Mouse (Mus musculus): ENCODE measurements around the gene Card9.
"Not testable (repeated sequence)": the region's sequence is repeated elsewhere in the genome, so short reads cannot be mapped to it uniquely, and the experiment has no call there.

Card9 gene

DNA sequence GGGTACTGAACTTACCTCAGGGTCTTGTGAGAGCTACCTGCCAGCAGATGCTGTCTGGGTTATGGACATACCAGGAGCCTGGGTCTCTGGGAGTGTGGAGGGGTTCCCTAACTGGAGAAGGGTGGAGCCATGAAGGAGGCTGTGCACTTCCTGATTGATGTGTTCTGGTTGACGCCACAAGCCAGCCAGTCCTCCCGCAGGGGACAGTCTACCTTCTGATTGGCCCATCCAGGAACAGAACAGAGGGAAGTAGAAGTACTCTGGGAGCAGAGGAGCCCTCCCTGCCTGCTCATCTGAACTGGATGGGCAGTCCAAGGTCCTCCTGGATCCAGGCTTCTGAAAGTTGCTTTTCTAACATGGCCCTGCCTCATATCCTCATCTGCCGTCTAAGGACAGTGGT is at the start of gene Card9:
Gene Card9, minus strand, starts transcription at position 147 of the 400 bp plus-strand sequence.
- no peak for DNase-seq (ENCODE audit: low read depth)

DNA sequence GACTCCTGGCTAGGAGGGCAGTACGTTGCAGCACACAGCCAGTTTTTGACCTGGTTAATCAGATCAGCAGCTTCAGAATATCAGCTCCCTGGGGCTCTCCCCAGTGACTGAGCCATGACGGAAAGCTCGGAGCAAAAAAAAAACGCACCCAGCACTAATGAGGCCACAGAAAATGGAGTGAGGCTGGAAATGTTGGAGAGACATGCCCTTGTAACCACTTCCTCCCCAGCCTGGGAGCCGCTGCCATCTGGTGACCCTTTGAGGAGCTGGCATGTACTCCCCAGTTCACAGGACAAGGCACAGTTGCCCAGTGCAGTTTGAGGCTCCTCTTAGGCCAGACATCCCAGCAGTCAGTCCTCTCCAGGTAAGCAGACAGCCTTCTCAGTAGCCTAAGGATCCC is 49.4 kb upstream of the Card9 start:
- no peak for DNase-seq (ENCODE audit: low read depth)

DNA sequence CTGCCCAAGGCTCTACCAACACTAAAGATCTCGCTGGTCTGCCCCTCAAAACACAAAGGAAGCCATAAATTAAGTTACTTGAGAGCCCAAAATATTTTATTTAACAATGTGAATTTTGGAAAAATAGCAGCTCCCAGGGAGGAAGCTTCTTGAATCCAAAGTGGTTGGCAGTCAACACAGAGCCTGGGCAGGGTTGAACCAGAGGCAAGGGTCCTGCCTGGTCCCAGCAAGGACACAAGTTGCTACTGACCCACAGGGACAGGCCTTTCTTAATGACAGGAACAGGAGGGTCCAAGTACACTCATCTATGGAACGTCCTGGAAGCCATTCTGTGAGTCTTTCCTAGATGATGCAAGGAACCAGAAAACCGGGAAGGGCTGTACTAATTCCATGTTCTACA is 48.6 kb upstream of the Card9 start:
- no peak for DNase-seq (ENCODE audit: low read depth)

DNA sequence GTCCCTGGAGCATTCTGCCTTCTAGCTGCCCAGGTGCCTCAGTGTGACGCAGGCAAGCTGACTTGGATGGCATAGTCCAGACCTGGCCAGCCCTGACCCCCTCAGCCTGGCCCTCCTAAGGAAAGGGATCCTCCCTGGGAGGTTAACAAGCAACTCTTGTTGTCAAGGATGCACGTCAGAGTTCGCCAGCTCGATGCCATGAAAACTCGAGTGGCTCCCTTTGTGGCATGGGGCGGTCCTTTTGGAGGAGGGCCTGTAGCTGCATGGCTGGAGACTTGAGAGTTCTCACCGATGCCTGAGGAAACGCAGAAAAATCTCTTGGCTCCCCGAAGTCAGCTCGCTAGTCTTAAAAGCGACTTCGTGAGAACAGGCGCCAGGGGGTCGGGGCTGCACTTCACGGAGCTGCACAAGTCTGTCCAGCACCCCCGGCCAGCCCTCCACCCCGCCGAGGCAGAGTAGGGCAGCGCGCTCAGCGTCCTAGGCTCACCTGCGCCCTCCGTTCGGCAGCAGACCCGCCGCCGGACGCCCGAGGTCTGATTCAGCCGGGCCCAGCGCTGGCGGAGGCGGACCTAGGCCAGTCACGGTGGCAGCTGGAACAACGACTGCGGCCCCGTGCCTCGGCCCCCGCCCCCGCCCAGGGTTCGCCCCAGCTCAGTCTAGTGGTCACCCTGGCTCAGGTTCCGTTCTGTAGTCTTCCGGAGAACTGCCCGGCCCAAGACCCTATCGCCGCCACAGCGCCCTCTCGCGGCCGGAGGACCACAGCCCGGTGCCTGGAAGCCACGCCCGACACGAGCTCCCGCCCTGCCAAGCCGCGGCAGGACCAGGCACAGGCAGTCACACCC is 48.0 kb upstream of the Card9 start, which contains the start of gene Inpp5e:
Gene Inpp5e, minus strand, starts transcription at position 689 of the 842 bp plus-strand sequence.
- DNase-seq (ENCODE audit: low read depth): peak; percentile 94

DNA sequence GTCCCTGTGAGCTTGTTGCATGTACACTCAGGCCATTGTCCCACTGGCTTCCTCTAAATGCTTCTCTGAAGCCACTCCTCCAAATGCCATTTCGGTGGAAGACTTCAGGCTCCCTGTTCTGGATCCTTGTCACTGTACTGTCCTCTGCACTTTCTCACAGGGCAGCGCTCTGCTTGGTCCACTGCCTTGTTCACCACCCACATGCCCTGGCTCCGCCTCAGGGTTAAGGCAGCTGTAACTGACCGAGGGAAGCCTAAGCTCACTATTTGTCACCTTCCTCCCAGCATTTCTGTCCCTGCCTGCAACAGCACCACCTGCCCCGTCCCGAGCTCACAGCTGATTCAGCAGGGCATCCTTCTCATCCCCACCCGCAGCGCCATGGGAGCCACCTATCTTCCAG is 42.6 kb upstream of the Card9 start:
- no peak for DNase-seq (ENCODE audit: low read depth)

DNA sequence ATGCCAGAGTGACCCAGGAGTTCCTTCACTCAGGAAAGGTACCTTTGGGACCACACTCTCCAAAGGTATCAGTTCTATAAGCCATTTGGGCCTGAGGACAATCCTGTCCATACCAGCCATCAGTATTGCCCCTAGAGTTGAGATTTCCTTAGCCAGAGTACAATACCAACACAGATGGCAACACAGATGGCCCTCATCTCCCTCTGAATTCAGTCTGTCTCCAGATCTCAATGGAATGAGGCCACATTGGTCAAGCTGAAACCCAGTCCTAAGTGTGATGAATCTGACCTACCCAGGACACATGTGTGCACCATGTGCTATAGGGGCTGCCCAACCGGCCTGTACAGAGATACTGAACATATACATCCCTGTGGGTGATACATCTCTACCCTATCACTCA is 41.5 kb upstream of the Card9 start:
- DNase-seq (ENCODE audit: low read depth): no peak

DNA sequence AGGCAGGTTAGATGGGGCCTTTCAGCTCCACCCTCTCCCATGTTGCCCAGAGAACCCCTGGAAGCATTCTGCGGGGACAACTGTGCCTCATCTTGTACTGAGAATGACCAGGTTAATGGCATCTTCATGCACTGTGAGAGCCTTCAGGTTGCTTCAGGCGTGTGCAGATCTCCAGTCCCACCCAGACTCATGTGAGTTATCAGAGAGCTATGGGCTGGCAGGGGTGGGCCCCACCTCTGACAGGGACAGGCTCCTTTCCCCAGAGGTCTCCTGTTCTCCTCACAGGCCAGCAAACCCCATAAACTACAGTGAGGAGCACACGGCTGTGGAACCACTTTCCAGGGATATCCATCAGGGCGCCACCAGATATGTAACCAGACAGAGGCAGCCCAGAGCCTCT is 40.3 kb upstream of the Card9 start:
- no peak for DNase-seq (ENCODE audit: low read depth)

DNA sequence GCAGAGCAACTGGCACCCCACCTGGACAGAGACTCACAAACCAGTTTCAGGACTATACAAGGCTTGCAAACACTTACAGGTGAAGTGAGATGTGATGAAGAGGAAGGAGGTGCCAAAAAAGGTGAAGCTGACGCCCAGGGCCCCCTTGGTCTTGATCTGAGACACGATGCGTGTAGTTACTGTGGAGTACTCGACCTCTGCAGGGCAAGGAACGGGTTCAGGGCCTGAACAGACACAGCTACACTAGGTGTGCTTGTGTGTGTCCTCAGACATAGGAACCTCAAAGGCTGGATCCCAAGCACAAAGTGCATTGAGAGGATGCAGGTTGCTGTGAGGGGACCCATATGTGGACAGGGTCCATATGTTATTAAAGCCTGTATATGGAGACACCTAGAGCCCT is 39.6 kb upstream of the Card9 start:
- DNase-seq (ENCODE audit: low read depth): no peak

DNA sequence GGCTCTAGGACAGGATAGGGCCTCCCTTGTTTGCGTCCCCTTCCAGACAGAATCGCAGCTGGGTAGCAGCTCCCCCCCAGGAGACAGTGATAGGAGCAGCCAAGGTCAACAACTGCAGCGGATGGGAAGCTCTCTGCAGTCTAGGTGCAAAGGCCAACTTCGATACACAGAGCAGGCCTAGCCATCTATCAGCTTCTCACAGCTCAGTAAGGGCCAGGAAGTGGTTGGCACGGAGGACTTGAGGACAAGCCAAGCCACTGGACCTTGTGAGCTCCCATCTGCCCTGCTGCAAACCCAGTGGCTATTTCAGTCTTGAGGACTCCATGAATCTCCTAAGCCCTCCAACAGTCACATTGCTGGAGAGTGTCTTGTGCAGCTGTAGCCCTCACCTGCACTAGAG is 38.9 kb upstream of the Card9 start:
- no peak for DNase-seq (ENCODE audit: low read depth)

DNA sequence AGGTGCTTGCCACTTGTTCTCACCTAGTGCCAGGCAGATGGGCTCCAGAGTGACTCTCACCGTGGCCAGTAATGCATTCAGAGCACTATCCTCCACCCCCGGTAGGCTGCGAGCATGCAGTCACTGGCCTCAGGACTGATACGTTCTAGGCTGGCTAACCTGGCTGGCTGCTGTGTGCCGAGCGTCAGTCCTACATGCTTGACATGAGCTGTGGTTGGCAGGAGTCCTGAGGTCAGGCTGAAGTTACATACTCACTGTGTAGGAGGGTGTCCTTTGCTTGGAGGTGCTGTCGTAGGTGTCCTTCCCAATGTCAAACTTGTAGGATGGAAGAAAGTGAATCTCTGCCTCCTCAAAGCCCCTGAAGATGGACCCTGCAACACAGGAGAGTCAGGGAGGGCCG is 38.3 kb upstream of the Card9 start:
- no peak for DNase-seq (ENCODE audit: low read depth)

DNA sequence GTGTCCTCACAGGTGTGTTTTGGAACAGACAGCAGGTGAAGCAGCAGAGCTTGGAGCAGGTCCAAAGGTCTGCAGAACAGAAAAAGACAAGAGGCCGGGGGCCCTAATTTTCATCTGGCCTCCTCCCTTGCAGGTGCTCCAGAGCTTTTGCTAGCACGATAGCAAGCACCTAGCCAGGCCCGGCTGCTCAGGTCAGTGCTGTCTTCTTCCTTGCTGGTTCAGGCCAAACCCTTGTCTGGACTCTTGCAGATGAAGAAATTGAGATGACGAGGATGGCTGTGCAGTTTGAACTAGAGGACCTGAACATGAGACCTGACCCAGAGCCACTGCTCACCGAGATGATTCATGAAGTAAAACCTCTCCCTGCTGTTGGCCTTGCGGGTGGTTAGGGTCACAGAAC is 30.9 kb upstream of the Card9 start:
- DNase-seq (ENCODE audit: low read depth): no peak

DNA sequence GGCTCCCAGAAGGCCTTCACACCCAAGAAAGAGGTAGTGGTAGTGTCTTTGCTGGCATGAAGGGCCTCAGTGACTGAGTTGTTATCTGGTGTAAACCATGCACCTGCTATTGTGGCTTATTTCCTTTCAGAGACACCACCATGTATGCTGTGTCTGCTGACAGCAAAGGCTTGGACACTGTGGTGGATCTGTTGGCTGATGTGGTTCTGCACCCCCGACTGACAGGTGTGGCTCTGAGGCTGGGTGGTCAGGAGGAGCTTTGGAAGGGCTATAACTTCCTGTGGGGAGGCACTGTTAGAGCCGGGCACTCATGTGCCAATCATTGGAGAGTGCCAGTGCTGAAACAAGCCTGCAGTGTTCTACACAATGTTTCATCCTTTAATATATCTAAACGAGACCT is 30.2 kb upstream of the Card9 start:
- DNase-seq (ENCODE audit: low read depth): no peak

DNA sequence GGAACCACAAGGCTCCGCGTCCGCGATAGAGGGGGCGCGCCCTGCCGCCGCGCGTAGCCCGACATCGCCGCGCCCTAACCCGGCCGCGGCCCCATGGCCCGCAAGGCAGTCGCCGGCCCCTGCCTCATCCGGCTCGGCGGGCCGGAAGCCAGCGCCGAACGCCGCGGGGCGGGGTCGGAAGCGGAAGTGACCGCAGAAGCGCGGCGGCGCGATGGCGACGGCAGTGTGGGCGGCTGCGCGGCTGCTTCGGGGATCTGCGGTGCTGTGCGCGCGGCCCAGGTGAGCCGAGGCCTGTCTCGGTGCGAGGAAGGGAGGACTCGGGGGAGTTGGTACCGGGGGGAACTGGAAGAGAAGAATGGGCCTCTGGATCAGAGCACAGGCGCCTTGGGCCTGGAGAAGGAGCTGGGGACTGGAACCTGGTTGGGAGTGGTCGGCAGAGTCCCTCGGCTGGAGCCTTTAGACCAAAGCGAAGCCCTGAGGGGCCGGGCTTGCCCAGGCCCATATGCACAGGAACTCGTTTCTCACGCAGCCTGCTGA is 28.5 kb upstream of the Card9 start, which contains the start of the genes Entr1 and Pmpca:
Gene Entr1, minus strand, starts transcription at position 163 of the 537 bp plus-strand sequence.
Gene Pmpca, plus strand, starts transcription at position 186 of the 537 bp plus-strand sequence.
- peak; percentile 90 for DNase-seq (ENCODE audit: low read depth)

DNA sequence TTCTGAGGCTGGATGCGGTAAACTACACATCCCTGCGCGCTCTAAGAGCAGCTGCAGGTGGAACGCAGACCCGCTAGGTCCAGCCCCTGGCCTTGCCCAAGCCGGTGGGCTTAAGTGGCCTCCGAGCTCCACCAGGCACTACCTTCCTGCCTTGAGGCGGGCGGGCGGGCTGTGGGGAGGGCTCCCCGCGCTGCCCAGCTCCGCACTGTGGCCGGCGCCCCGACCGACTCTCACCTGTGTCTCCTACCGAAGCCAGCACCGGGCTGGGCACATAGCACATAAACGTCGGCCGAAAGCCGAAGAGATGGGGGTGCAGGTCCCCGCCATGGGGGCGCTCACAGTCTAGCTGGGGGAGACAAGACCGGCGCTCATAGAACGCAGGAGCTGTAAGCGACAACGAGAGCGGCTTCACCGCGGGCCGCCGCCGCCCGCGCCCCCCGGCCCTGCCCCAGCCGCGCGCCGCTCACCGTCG is 28.0 kb upstream of the Card9 start:
- DNase-seq (ENCODE audit: low read depth): no peak

DNA sequence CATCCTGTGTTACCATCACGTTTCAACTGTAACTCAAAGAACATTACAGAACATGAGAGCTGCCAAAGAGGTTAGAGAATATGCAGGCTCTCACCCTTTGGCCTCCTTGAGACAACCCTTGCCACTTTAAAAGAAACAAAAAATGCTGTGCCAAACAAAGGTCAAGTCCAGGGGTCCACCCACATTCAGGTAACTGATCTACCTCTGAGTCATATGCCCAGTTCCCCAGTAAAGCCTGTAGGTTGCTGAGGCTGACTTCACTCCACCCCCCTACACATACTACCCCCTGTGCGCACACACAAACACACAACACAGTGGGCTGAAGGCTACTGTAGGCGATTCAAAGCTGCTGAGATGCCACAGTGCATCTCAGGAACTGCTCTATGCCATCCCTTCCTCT is 27.0 kb upstream of the Card9 start:
- DNase-seq (ENCODE audit: low read depth): no peak

DNA sequence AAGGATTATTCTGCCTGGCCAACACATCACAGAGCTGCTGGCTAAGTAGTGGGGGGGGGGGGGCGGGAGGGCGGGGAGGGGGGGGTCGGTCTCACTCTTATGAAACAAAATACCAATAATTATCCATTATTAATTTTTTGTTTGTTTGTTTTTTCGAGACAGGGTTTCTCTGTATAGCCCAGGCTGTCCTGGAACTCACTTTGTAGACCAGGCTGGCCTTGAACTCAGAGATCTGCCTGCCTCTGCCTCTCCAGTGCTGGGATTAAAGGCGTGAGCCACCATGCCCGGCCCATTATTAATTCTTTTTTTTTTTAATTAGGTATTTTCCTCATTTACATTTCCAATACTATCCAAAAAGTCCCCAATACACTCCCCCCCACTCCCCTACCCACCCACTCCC is 20.2 kb upstream of the Card9 start:
- DNase-seq (ENCODE audit: low read depth): not testable (repeated sequence)

DNA sequence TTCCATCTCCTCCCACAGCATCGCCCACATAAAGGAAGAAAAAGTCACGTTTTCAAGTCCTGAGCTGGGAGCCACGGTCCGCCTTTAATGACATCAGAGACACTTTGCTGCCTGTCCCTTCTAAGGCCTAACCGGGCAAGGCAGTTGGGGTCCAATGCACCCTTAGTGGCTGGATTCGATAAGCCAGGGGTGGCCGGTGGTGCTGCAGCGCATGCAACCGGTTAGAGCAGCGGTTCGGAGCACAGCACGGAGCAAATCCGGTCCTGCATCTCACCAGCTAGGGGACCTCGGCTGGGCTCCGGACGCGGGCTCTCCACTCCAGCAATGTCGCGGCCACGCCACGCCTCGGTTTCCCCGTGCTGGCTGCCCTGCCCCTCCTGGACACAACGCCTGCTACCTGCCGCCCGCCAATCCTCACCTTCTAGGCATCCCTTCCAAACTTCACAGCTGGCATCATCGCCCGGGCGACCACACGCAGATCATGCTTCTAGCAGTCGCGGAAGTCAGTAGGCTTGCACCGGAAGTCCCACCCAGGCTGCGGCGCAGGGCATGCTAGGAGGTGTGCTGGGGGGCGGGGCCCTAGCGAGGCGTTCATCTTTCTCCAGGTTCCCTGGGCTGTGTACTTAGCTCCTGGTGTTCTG is 19.5 kb upstream of the Card9 start, which contains the start of gene Snapc4:
Gene Snapc4, minus strand, starts transcription at position 523 of the 641 bp plus-strand sequence.
- DNase-seq (ENCODE audit: low read depth): peak; percentile 87

DNA sequence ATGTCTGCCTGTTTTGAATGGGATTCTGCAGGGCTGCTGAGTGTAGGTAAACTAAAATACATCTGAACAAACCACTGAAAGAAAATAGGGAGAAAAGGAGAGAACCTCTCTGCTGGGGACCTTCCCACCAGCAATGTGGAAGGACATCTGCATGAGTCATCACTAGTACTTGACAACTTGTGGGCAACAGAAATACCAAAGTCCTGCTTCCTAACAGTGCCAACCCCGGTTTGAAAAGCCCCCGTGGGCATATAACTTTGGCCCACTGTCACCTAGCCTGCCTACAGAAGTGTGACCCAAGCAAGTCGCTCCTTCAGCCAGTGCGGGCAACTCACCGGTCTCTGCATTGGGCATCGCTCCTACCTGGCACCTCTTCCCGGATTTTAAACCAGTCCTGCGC is 11.7 kb upstream of the Card9 start:
- no peak for DNase-seq (ENCODE audit: low read depth)

DNA sequence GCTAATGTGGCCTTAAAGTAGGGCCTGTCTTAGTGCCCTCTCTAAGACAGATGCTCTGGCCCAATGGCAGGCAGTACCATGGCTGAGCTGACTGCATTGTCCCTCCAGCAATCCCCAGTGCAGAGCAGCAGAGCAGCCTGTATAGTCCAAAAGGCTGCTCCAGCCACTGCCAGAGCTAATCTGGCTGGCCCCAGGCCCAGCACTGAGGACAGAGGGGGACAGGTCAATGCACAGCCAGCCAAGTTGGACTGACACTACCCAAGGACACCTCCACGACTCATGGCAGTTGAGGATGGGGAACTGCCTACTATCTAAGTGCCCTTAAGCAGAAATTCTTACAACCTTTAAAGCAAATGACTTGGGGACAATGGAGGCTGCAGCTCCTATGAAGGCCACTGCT is 7.9 kb upstream of the Card9 start:
- no peak for DNase-seq (ENCODE audit: low read depth)

DNA sequence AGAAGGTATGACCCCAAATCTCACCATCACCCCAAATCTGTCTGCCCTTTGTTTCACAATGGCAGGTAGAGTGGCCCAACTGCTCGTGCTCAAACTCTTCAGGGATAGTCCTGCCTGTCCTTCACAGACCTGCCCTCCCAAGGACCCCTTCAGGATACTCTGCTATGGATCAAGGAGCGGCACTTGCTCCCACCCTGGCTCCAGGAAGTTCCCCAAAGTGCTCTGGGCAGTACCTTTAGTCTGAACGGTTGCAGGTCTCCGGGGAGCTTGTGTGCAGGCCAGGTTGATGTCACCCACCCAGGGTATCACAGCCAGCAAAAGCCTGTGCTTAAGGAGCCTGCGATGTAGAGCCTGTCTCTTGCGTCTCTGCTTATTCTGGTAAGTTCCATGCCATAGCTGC is 7.2 kb upstream of the Card9 start:
- no peak for DNase-seq (ENCODE audit: low read depth)

DNA sequence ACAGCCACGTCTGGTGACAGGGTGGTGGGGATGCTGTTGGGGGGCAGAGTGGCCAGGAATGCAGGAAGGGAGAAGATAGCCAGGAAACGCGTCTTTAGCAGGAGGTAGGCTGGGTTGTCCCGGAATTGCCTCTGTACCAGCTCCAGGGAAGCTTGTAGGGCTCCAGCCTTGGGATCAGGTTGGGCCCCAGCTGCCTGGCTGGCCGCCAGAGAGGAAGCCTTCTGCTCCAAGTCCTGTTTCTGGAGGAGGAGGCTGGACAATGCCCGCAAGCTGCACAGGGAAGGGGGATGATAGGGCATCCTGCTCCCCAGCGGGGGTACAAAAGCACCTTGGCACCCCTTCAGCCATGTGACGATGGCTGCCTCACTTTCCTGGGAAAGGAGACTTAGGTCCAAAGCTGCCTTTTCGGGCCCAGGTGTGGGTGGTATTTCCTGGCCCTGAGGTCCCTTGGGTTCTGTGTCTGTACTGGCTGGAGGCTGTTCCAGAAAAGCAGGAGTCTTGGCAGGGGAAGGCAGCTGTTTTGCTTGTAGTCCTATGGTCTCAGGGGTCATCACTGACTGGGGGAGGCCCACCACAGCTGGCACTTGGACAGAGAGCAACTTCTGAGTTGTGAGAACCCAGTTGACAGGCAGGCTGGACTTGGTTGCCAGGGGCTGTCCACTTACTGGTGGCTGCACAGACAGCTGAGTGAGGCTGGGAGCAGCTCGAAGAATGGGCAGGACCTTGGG is 4.2 kb upstream of the Card9 start:
- DNase-seq (ENCODE audit: low read depth): no peak

DNA sequence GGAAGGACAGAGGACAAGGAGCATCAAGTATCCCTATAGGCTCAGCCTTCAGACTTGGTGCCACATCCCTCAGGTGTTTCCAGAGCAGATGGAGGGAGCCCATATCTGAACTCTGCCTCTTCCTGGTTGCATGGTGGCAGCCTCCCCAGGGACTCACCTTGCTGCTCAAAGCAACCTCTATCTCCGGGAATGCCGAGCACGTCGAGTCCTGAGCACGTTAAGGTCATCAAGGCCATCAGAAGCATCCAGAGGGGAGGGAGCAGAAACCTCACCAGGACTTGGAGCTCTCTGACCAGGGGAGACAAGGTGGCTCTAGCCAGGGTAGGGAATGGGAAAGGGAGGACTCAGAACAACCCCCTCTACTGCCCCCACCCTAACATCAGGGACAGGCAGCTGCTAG is 2.8 kb upstream of the Card9 start:
- no peak for DNase-seq (ENCODE audit: low read depth)
